Mouse (Mus musculus): ENCODE data around the gene Frat1. TPM values are rescaled to one million over a fixed set of nuclear protein-coding genes. Genes with fewer than 3 reads are reported as not detected.

Frat1 gene
- total RNA-seq (2021) = 1 to 10 TPM; 3.7 to 4.9 TPM

GRCm38 (mm10) chr19:41829381-41830105 lies at the start of gene Frat1:
Frat1 (plus strand) TSS chr19:41829970.
- intact Hi-C loops (cut with DNase I) = loop anchor here (2.0 kb wide), 2 partner anchors 17 to 27 kb away; partner anchors contain the start of gene Arhgap19
- DNase-seq (ENCODE audit: low spot score) = peak; percentile 81

GRCm38 (mm10) chr19:41786896-41787295 lies 42.9 kb upstream of the Frat1 start:
- intact Hi-C loops (cut with DNase I) = no loop called here
- no peak for DNase-seq (ENCODE audit: low spot score)

GRCm38 (mm10) chr19:41789110-41789961 lies 40.4 kb upstream of the Frat1 start:
- intact Hi-C loops (cut with DNase I) = no loop called here

GRCm38 (mm10) chr19:41791384-41791783 lies 38.4 kb upstream of the Frat1 start:
- DNase-seq (ENCODE audit: low spot score) = no peak
- intact Hi-C loops (cut with DNase I) = no loop called here

More at GRCm38 (mm10) chr19:41789110-41789961, 40.4 kb upstream of the Frat1 start:
- no peak for DNase-seq (ENCODE audit: low spot score)

GRCm38 (mm10) chr19:41792934-41793486 lies 36.8 kb upstream of the Frat1 start:
- intact Hi-C loops (cut with DNase I) = no loop called here

GRCm38 (mm10) chr19:41794017-41794416 lies 35.8 kb upstream of the Frat1 start:
- intact Hi-C loops (cut with DNase I) = no loop called here
- no peak for DNase-seq (ENCODE audit: low spot score)

More at GRCm38 (mm10) chr19:41792934-41793486, 36.8 kb upstream of the Frat1 start:
- no peak for DNase-seq (ENCODE audit: low spot score)

- intact Hi-C loops (cut with DNase I) = no loop called here
- DNase-seq (ENCODE audit: low spot score) = no peak
Observed at GRCm38 (mm10) chr19:41794901-41795300, 34.9 kb upstream of the Frat1 start.

- intact Hi-C loops (cut with DNase I) = no loop called here
- no peak for DNase-seq (ENCODE audit: low spot score)
Observed at GRCm38 (mm10) chr19:41796148-41796760, 33.5 kb upstream of the Frat1 start.

- DNase-seq (ENCODE audit: low spot score) = no peak
- intact Hi-C loops (cut with DNase I) = no loop called here
Observed at GRCm38 (mm10) chr19:41796789-41797327, 32.9 kb upstream of the Frat1 start.

GRCm38 (mm10) chr19:41797536-41797935 lies 32.2 kb upstream of the Frat1 start:
- DNase-seq (ENCODE audit: low spot score) = no peak
- intact Hi-C loops (cut with DNase I) = no loop called here

- DNase-seq (ENCODE audit: low spot score) = no peak
- intact Hi-C loops (cut with DNase I) = no loop called here
Observed at GRCm38 (mm10) chr19:41800451-41800850, 29.3 kb upstream of the Frat1 start.

GRCm38 (mm10) chr19:41800986-41801741 lies 28.6 kb upstream of the Frat1 start:
- no peak for DNase-seq (ENCODE audit: low spot score)
- intact Hi-C loops (cut with DNase I) = no loop called here

GRCm38 (mm10) chr19:41801742-41802369 lies 27.9 kb upstream of the Frat1 start, which contains the start of gene Arhgap19:
Arhgap19 (minus strand) TSS chr19:41802047.
- intact Hi-C loops (cut with DNase I) = loop anchor here (2.0 kb wide), 2 partner anchors 29 to 45 kb away; no protein-coding TSS in a partner anchor
- peak; percentile 93 for DNase-seq (ENCODE audit: low spot score)

- DNase-seq (ENCODE audit: low spot score) = no peak
- intact Hi-C loops (cut with DNase I) = loop anchor here (2.0 kb wide), 2 partner anchors 27 to 43 kb away; no protein-coding TSS in a partner anchor
Observed at GRCm38 (mm10) chr19:41803322-41803721, 26.4 kb upstream of the Frat1 start.

- intact Hi-C loops (cut with DNase I) = no loop called here
Observed at GRCm38 (mm10) chr19:41805831-41806230, 23.9 kb upstream of the Frat1 start.

GRCm38 (mm10) chr19:41807497-41807896 lies 22.3 kb upstream of the Frat1 start:
- intact Hi-C loops (cut with DNase I) = no loop called here
- DNase-seq (ENCODE audit: low spot score) = no peak

More at GRCm38 (mm10) chr19:41805831-41806230, 23.9 kb upstream of the Frat1 start:
- no peak for DNase-seq (ENCODE audit: low spot score)

GRCm38 (mm10) chr19:41808104-41808634 lies 21.6 kb upstream of the Frat1 start:
- no peak for DNase-seq (ENCODE audit: low spot score)
- intact Hi-C loops (cut with DNase I) = no loop called here

GRCm38 (mm10) chr19:41810074-41810473 lies 19.7 kb upstream of the Frat1 start:
- no peak for DNase-seq (ENCODE audit: low spot score)
- intact Hi-C loops (cut with DNase I) = no loop called here

Data from heart, postnatal 25 days (tissue).